Mouse (Mus musculus) megakaryocyte progenitor cell, adult 5-6 weeks (primary cell): ENCODE results near the gene Cmtr1. TPM values are rescaled to one million over a fixed set of nuclear protein-coding genes. Genes with fewer than 3 reads are reported as not detected.
A peak's percentile ranks its signal among the peaks of the same experiment; 100 is the strongest.
"Not testable (repeated sequence)": the region's sequence is repeated elsewhere in the genome, so short reads cannot be mapped to it uniquely, and the experiment has no call there.

Source experiments
- ATAC-seq: replicated peaks from 2 replicates; pipeline ENCODE4 v1.8.0; 2016; ENCODE audit warnings: mild to moderate bottlenecking, moderate TSS enrichment, inconsistent platforms; ENCODE audit not compliant: poor library complexity
- total RNA-seq, 2 experiments: library from RNA; stranded (forward) in 1 of 2; stranded (reverse) in 1 of 2; fragments of 157-497, 149-512 nt in 1 of 2; fragments of 200-1000 nt in 1 of 2; gene quantifications; 2 replicates each; pipeline versions ENCODE4 v1.2.3 to v1.2.4; 2015 to 2017

The Cmtr1 gene
- 16.5 and 37.1 TPM in 2 replicates for total RNA-seq (2015)
- 136 and 148 TPM in 2 replicates for total RNA-seq (2017)

DNA sequence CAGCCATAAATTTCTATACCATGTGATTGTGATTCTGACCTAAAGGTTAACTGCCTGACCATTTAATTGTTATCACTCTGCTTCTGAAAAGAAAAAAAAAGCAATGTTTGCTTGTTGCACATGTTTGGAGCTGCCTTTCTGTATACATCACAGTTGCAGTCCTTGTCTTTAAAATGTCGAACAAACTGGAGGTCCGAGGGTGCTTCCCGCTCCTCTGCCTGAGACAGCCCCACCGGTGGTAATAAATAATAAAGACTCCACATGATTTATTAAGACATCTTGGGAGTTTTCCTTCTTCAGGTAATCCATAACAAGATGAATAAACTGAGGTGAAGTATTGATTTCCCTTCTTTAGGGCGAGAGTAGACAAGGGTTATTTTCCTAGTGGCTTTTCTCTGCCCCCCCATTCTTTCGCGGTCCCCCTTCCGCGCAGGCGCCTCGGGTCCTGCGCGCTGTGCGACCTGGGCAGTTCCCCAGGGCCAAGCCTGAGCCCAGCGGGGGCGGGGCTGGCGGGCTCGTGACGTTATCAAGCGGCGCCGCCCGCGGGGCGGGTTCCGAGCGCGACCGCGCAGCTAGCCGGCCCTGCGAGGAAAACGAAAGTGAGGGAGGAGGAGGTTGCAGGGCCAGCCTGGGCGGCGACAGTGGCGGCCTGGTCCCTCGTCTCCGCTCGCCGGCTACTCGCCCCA lies at the start of gene Cmtr1:
TSS of gene Cmtr1 (plus strand) at position 520 of the 686 bp plus-strand sequence.
- peak; percentile 93 for ATAC-seq

DNA sequence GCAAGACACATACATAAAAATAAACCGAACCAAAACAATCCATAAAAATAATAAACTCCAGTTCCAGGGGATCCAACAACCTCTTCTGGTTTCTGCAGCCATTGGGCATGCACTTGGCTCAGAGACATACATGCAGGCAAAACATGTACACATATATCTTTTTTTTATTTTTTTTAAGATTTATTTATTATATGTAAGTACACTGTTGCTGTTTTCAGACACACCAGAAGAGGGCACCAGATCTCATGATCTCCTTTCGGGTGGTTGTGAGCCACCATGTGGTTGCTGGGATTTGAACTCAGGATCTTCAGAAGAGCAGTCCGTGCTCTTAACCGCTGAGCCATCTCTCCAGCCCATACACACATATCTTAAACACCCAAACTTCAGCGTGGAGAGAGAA lies 46.9 kb upstream of the Cmtr1 start:
- ATAC-seq: not testable (repeated sequence)

DNA sequence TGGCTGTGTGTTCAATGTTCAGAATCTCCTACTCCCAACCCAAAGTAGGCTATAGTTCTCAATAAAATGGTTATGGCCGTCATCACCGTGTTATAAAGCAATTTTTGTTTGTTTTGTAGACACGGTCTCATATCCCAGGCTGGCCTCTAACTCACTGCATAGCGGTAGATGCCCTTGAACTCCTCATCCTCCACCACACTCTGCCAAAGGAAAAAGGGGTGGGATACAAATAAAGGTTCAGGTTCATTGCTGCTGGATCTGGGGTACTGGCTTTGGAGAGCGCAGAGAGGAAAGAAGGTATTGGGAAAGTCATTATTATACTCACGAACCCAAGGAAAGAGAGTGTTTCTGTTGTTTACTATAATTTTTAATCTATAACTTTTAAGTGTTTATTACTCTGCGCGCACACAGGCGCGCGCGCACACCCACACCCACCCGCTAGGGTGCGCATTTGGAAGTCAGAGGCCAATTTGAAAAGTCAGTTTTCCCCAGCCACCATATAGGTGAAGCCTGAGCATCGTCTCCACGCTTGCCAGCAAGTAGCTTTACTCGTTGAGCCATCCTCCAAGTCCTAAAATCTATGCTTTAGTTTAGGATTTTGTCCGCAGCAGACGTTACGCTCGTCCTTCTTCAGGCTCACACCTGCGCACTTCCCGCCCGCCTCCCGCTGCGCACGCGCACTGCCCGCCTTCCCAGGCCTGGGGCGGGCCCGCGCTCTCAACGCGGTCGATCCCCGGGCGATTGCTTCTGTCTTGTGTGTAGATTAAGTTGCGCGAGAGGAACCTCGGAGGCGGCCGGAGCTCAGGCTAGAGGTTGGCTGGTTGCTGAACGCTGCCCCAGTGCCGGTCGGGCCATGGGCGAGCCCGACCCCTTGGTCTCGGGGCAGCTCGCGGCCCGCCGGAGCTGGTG lies 46.0 kb upstream of the Cmtr1 start, which contains the start of the genes Rnf8 and Gm28043:
TSS of gene Rnf8 (plus strand) at position 676 of the 909 bp plus-strand sequence.
TSS of gene Gm28043 (plus strand) at position 762 of the 909 bp plus-strand sequence.
- ATAC-seq: peak; percentile 96

DNA sequence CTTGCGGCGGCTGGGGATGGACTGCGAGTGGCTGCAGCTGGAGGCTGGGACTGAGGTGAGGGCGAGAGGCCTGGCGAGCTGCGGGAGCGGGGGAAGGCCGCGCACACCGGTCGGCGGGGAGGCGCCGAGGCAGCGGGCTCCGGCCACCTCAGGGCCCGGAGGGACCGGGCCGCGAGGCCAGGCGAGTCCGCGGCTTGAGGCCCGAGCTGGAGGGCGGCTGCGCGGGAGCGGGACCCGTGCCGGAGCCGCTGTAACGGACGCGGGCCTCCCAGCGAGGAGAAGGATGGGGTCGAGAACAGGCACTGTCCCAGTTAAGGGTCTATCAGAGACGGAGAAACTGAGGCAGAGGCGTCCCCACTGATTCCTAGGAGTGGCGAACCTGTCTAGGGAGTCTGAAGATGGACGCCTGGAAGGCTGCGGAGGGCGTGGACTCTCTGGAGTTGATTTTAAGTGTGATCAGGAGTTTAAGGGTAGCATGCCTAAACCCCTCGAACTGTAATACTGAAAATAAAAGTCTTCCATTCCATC lies 45.3 kb upstream of the Cmtr1 start:
- ATAC-seq: peak; percentile 11; the same call in 1 of the 2 replicates

DNA sequence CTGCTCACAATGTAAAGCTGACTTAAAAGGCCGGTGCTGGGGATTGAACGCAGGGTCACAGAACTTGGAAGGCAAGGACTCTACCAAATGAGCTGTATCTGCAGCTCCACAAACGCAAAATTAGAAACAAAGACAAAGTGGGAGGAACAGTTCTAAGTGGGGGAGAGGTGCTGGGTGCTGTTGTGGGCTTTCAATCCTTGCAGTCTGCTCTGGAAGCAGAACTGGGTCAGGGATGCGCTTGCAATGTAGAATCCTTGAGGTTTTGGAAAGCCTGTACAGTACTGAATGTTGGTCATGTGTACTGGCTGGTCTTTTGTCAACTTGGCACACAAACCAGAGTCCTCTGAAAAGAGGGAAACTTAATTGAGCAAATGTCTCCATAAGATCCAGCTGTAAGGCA lies 44.8 kb upstream of the Cmtr1 start:
- ATAC-seq: no peak

DNA sequence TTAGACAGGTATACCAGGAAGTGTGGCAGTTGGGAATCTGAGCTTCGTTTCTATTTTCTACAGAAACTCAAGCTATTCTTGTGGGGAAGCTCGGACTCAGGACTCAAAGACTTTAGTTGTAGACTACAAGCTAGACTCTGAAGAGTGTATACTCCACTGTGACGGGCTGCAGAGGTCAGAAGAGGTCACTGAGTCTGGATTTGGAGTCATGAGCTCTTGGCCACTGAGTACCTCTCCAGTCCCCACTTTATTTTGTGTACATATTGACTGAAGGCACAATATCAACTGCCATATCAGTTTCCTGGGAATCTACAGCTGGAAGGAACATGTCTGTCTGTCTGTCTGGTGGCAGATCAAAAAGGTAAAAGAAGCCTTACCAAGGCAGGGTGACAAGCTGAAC lies 41.2 kb upstream of the Cmtr1 start:
- no peak for ATAC-seq

DNA sequence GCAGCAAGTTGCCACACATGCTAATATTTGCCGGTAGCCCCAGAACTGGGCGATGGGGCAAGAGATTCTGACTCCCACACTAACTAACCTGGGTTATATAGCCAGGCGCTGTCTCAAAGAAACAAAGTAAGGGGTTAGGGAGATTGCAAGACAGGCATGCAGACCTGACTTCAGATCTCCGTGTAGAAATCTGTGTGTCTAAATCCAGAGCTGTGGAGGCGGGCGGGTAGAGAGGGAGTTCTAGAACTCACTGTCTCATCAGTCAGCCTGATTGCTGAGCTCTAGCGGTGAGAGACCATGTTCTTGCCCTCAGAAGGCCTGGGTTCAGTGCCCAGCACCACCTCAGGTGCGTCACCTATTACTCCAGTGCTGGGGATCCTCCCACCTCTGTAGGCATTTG lies 36.9 kb upstream of the Cmtr1 start:
- ATAC-seq: no peak

DNA sequence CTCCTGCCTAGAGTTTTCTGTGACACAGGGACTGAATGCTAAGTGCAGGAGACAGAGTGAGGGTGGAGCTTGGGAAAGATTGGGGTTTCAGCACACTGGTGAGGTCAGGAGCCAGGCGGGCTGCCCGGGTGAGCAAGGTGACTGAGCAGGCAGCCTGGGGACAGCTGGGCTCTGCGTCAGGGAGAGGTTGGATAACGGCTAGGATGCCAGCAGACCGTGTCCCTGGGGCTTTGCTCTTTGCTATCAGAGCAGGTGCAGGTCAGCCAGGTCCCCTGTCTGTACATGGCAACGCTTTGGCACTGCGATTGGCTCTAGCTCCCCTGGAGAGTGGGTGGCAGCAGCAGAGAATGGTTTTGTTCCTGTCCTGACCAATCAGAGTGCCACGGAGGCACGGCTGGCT lies 33.1 kb upstream of the Cmtr1 start:
- ATAC-seq: no peak

DNA sequence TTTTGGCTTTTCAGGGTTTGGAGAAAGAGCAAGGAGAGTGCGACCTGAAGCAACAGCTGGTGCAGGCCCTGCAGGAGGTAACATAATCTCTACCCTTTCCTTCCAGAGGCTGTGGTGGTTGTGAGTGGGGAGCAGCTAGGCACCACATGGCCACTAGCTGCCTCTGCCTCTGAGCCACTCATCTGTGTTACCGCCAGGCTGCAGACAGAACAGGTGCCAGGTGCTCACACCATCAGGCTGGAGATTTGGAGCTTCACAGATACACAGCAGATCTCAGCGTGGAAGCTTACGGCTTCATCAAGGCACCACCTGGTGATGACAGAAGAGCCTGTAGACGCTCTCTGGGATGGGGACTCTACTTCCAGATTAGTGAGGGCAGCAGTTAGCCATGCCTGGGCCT lies 31.4 kb upstream of the Cmtr1 start:
- no peak for ATAC-seq

DNA sequence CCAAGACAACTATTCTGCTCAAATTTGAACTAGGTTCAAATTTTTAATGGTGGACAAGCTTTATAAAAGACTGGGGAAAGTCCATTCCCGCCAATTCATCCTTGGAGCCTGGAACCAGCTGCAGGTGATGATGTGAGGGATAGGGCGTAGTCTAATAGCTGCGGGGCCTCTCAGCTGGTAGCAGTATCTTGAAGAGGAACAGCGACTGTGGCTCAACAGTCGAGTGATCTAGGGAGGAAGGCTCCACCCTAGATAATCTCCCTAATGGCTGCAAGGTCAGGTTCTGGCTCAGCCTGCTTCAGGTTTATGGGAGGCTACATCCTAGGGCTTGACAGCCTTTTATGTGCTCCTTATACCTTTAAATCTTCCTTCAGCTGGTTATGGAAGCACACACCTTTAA lies 30.8 kb upstream of the Cmtr1 start:
- ATAC-seq: peak; percentile 50; the same call in 1 of the 2 replicates

DNA sequence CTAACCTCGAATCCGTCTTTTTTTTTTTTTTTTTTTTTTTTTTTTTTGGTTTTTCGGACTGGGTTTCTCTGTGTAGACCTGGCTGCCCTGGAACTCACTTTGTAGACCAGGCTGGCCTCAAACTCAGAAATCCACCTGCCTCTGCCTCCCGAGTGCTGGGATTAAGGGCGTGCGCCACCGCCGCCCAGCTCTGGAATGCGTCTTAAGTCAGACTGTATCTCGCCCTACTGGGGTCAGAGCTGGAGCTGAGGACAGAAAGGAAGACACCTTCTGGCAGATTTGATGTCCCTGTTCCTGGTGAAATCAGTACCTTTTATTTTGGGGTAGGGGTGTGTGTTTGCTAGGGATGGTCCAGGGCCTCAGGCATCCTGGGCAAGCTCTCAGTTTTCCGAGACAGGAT lies 28.1 kb upstream of the Cmtr1 start:
- no peak for ATAC-seq

DNA sequence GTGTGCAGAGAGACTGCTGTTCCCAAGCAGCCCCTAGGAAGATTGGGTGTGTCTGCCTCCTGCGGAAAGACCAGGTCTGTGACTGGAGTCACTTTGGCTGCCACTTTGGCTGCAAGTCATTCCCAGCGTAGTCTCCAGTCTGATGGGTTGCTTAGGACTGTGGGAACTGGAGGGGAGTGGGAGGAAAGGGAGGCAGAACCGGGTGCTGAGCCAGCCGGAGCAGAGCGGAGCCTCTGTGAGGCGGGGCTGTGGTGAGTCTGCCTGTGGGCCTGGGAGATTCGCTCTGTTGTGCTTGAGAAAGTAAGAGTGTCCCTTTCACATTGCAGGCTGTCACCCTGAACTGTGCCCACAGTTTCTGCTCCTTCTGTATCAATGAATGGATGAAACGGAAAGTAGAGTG lies 24.9 kb upstream of the Cmtr1 start:
- ATAC-seq: no peak

DNA sequence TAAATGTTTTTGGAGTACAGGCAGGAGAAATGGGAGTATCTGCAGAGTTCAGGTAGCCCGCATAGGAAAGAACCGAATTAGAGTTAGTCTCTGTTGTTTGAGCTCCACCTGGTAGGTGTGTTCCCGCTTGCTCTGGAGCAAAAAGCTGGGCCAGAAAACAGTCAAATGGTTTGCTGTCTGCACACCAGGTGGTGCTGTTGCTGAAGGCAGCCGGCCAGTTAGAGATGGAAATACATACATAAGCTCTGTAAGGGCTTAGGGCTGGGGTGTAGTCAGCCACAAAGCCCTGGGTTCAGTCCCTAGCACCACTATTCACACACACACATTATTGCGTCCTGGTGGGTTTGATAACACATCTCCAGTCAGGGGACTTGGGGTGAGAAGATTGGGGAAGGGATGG lies 24.3 kb upstream of the Cmtr1 start:
- peak; percentile 59 for ATAC-seq

DNA sequence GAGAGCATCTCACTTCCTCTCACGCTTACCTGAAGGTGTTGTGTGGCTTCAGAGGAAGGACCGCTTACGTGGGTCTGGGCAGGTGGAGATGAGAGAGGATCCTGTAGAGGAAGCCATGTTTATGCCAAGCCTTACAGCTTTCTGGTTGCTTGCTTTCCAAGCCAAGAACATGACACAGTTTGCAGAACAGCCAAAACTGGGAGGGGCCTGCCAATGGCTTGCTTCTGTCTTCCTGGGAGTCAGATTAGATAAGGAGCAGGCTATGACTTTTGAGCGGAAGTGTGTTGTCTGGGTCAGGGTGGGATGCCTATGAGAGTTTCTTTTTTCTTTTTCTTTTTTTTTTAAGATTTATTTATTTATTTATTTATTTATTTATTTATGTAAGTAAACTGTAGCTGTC lies 23.0 kb upstream of the Cmtr1 start:
- peak; percentile 43; the same call in 1 of the 2 replicates for ATAC-seq

DNA sequence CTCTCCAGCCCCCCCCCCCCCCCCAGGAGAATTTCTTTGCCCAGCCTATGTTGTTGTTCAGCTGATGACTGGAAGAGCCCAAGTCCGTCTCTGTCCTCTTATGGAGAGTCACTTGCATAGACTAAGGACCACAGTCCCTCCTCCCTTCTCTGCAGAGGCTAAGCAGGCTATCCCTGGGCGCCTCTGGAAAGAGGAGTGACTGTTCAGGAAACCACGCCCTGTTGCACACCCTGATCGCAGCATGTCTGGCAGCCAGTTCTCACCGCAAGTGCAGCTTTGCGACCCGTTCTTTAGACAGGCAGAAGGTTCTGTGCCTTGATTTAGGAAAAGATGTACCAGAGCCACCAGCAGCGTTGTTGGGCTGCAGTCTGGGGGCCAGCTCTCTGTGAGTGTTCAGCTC lies 22.5 kb upstream of the Cmtr1 start:
- peak; percentile 93 for ATAC-seq

DNA sequence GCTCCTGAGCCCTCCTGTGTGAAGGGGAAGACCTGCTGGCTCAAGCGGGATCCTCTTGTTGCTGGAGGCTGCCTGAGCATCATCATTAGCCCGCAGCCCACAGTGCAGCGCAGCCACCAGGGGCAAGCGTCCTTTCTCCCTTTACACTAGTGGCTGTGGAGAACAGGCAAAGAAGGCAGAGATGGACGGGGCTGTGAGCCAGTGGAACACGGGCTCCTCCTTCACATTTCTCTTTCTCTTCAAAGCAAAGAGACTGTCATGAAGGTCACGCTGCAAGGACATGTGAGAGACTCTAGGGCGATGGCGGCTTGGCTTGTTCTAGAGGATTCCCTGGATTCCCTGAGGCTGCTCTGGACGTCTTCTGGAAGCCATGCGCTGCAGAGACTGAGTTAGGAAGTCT lies 19.4 kb upstream of the Cmtr1 start:
- ATAC-seq: no peak

DNA sequence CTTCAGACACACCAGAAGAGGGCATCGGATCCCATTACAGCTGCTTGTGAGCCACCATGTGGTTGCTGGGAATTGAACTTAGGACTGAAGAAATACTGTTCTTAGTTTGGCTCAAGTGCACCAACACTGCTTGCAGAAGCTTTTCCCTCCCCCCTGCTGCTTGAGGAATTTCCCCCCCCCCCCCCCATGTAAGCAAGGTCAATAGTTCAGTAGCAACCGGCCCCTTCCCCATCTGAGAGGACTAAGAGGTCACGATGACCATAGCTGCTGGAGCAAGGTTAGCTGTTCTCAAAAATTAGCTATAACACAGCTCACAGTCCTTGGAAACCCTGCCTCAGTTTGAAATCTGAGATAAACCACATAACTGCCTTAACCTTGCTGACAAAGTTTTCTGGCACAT lies 18.2 kb upstream of the Cmtr1 start:
- no peak for ATAC-seq

DNA sequence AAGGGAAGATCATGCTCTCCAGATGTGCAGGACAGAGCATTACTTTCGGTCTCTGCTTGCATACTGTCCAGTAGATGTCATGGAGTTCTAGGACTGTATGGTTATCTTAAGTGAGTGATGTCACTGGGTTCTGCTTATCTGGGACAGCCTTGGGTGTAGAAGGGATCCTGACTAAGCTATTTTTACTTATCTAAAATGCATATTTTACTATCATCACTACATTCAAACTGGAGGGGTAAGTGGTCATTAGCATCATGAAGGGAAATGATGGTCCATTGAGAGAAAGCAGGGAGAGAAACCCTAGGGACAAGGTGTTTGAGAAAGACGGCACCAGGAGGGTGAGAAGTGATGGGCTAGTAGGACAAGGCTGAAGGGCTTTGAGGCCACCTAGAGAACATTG lies 2.1 kb upstream of the Cmtr1 start:
- peak; percentile 73 for ATAC-seq

DNA sequence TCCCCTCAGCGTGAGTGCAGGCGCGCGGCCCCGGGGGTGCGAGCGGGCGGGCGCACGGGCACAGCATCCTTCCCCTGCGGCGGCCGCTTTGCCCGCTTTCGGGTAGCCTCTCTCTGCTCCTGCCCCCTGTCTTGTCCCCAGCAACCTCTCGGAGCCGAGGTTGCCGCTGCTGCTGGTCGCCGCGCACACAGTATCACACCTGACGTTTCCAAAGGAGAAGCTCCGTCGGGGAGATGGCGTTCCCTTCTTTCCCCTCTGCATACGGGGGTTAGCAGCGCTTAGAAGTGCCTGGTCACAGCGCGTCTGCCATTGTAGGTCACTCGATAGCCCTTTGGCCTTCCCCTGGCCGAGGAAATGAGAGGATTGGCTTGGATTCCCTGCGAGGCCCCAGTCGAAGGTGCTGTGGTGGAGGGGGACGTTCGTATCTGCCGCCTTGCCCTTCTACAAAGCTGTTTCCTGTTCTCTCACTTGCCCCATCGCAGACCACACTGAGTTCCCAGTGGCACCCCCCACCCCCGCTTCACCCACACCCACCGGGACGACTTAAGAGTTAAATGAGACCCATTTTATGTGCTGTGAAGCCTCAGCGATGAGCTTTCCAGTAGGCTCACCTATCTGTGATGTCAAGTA lies 482 bp downstream of the Cmtr1 start:
- ATAC-seq: peak; percentile 30

DNA sequence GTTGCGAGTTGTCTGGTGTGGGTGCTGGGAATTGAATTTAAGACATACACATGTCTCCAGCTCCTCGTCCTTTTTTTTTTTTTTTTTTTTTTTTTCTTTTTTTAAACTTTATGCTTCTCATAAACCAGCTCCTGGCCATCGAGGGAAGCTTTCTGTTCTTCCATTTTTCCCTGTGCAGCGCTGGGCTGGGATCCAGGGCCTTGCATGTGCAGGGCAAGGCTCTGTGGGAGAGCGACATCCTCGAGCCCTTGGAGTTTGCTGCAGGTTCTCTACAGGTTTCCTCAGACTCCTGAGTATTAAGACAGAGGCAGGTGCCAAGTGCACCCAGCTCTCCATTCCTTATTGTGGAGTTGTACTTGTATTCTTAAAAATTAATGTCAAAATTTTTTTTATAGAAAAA lies 1.8 kb downstream of the Cmtr1 start:
- ATAC-seq: no peak
